Mouse (Mus musculus): ENCODE measurements around the gene Hectd1.

Hectd1 gene

GRCm38 (mm10) chr12:51843576-51844520, 14.5 kb upstream of the Hectd1 start:
- DNase-seq, result no peak

- DNase-seq, result no peak
These were observed 12.9 kb upstream of the Hectd1 start for GRCm38 (mm10) chr12:51842081-51842864.

GRCm38 (mm10) chr12:51839856-51840255, 10.5 kb upstream of the Hectd1 start:
- DNase-seq, result no peak

GRCm38 (mm10) chr12:51835219-51835618, 5.9 kb upstream of the Hectd1 start:
- no peak for DNase-seq

- no peak for DNase-seq
These were observed 2.6 kb upstream of the Hectd1 start for GRCm38 (mm10) chr12:51831931-51832330.

GRCm38 (mm10) chr12:51831296-51831695, 2.0 kb upstream of the Hectd1 start:
- no peak for DNase-seq

- DNase-seq, result no peak
These were observed 1.3 kb upstream of the Hectd1 start for GRCm38 (mm10) chr12:51830671-51831070.

GRCm38 (mm10) chr12:51830077-51830402, 704 bp upstream of the Hectd1 start:
- DNase-seq, result no peak

GRCm38 (mm10) chr12:51828716-51829289, 533 bp downstream of the Hectd1 start:
- no peak for DNase-seq

- no peak for DNase-seq
These were observed 1.2 kb downstream of the Hectd1 start for GRCm38 (mm10) chr12:51827958-51828650.

GRCm38 (mm10) chr12:51825338-51825737, 4.0 kb downstream of the Hectd1 start:
- DNase-seq, result no peak

- DNase-seq, result no peak
These were observed 6.0 kb downstream of the Hectd1 start for GRCm38 (mm10) chr12:51823311-51823710.

GRCm38 (mm10) chr12:51822861-51823260, 6.5 kb downstream of the Hectd1 start:
- no peak for DNase-seq

GRCm38 (mm10) chr12:51822236-51822635, 7.1 kb downstream of the Hectd1 start:
- no peak for DNase-seq

GRCm38 (mm10) chr12:51821256-51821655, 8.1 kb downstream of the Hectd1 start:
- DNase-seq, result no peak

GRCm38 (mm10) chr12:51819951-51820498, 9.3 kb downstream of the Hectd1 start:
- DNase-seq, result no peak

GRCm38 (mm10) chr12:51817815-51818613, 11.3 kb downstream of the Hectd1 start:
- no peak for DNase-seq

- DNase-seq, result no peak
These were observed 17.8 kb downstream of the Hectd1 start for GRCm38 (mm10) chr12:51811388-51812140.

- DNase-seq, result no peak
These were observed 18.8 kb downstream of the Hectd1 start for GRCm38 (mm10) chr12:51810564-51810963.

GRCm38 (mm10) chr12:51784842-51785241, 44.5 kb downstream of the Hectd1 start:
- no peak for DNase-seq

GRCm38 (mm10) chr12:51768702-51769101, 60.6 kb downstream of the Hectd1 start:
- DNase-seq, result no peak
